Mouse (Mus musculus) embryonic facial prominence, embryonic 11.5 days (tissue): ENCODE data around the gene Ptprc. TPM values are rescaled to one million over a fixed set of nuclear protein-coding genes. Genes with fewer than 3 reads are reported as not detected.

Source experiments
- ATAC-seq: fragments of 200-750 bp; cut with Nextera tagmentation; replicated peaks from 2 replicates; pipeline ENCODE4 v1.8.0; 2017; ENCODE audit warnings: low read depth; ENCODE audit not compliant: insufficient number of reproducible peaks, low FRiP score, low TSS enrichment
- DNase-seq: peaks from one replicate; pipeline ENCODE4 v3.0.0-alpha.2; 2015; ENCODE audit warnings: low spot score
- H3K27ac ChIP-seq: fragments of 300-500 bp; sonication (generic); replicated peaks from 2 replicates; pipeline ENCODE4 v1.5.1; 2014; ENCODE audit warnings: mild to moderate bottlenecking, low read depth, low read length, control low read depth
- H3K27me3 ChIP-seq: fragments of 300-500 bp; sonication (generic); 2 replicates; pipeline ENCODE4 v1.6.1; 2014; ENCODE audit warnings: mild to moderate bottlenecking, low read length, moderate library complexity, mixed read lengths; ENCODE audit not compliant: control insufficient read depth, insufficient read depth
- H3K36me3 ChIP-seq: fragments of 300-500 bp; sonication (generic); replicated peaks from 2 replicates; pipeline ENCODE4 v1.6.1; 2014; ENCODE audit warnings: low read depth, mild to moderate bottlenecking, low read length, moderate library complexity, mixed read lengths; ENCODE audit not compliant: control insufficient read depth, insufficient read depth
- H3K4me1 ChIP-seq: fragments of 300-500 bp; sonication (generic); 2 replicates; pipeline ENCODE4 v1.6.1; 2014; ENCODE audit warnings: low read length, mixed read lengths; ENCODE audit not compliant: control insufficient read depth, insufficient read depth
- H3K4me2 ChIP-seq: fragments of 300-500 bp; sonication (generic); 2 replicates; pipeline ENCODE4 v1.6.1; 2014; ENCODE audit warnings: low read depth, mild to moderate bottlenecking, control low read depth, low read length, moderate library complexity
- H3K4me3 ChIP-seq: fragments of 300-500 bp; sonication (generic); 2 replicates; pipeline ENCODE4 v1.5.1; 2014; ENCODE audit warnings: low read depth, low read length, control low read depth
- H3K9ac ChIP-seq: fragments of 300-500 bp; sonication (generic); replicated peaks from 2 replicates; pipeline ENCODE4 v1.6.1; 2014; ENCODE audit warnings: mild to moderate bottlenecking, control low read depth, low read length
- H3K9me3 ChIP-seq: fragments of 300-500 bp; sonication (generic); replicated peaks from 2 replicates; pipeline ENCODE4 v1.6.1; 2016; ENCODE audit warnings: mild to moderate bottlenecking, low read length, inconsistent platforms, mixed read lengths; ENCODE audit not compliant: control insufficient read depth
- WGBS: fragments of 180-500 bp; shearing (Covaris S2); extraction: QIAGEN DNeasy Blood & Tissue Kit; methylation state at CpG from one replicate; pipeline ENCODE4 v1.1.7; 2014; 5-methylcytosine and 5-hydroxymethylcytosine counted together
- polyA plus RNA-seq: library from polyadenylated mRNA; unstranded; fragments of >200 nt; fragmentation: Nextera tagmentation; extraction: Ambion mirVana; gene quantifications from 2 replicates; pipeline ENCODE4 v1.2.1, GENCODE M21; 2014

Gene Ptprc
- polyA plus RNA-seq, 1 experiment from 2014 or later: 1.3 TPM

- Histone ChIP-seq H3K9ac (no peak overlapping the region), H3K9me3 (no peaks in the 10 kb centered on the region), H3K4me3 (no peak overlapping the region), H3K27ac (no peak overlapping the region), H3K4me2 (no peak overlapping the region), H3K4me1 (no peaks in the 10 kb centered on the region), H3K36me3 (no peaks in the 10 kb centered on the region), H3K27me3 (no peaks in the 10 kb centered on the region)
- WGBS: 0% methylated on average over 1 of the region's 1 CpGs
- ATAC-seq (no peak), DNase-seq (peak; percentile 75)
Observed at GRCm38 (mm10) chr1:138085810-138086209, 89.7 kb downstream of the Ptprc start.

DNA sequence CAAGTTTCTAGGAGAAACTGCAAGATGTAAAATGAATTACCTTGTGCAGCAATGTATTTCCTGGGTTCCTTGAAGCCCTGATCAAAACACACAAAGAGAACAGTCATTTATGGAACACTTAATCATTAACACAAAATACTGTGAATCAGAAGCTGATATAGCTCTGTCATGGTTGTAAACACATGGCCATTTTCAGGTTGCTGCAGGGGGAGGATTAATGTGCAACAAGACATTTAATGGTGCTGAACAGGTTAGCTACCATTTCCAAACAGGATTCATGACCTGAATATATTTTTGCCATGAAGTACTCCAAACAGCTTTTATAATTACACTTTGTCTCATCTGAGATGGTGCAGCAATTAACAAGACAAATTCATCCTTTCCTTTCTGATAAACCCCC is 91.8 kb downstream of the Ptprc start:
- no peaks in the 10 kb centered on the region for H3K4me1 ChIP-seq

GRCm38 (mm10) chr1:138080308-138080707 is 95.2 kb downstream of the Ptprc start:
- H3K27me3 ChIP-seq: no peaks in the 10 kb centered on the region
- H3K36me3 ChIP-seq: no peaks in the 10 kb centered on the region
- no peaks in the 10 kb centered on the region for H3K9me3 ChIP-seq
- no peaks in the 10 kb centered on the region for H3K4me1 ChIP-seq
- DNase-seq: no peak
- WGBS: 91% methylated on average over 1 of the region's 1 CpGs
- no peak overlapping the region for H3K27ac ChIP-seq
- H3K9ac ChIP-seq: no peak overlapping the region
- ATAC-seq: no peak
- H3K4me3 ChIP-seq: no peak overlapping the region
- no peak overlapping the region for H3K4me2 ChIP-seq

More for the DNA sequence above, 91.8 kb downstream of the Ptprc start:
- Histone ChIP-seq H3K9ac (no peak overlapping the region), H3K4me3 (no peak overlapping the region), H3K36me3 (no peaks in the 10 kb centered on the region), H3K4me2 (no peak overlapping the region), H3K27ac (no peak overlapping the region), H3K27me3 (no peaks in the 10 kb centered on the region), H3K9me3 (no peaks in the 10 kb centered on the region)
- DNase-seq (no peak), ATAC-seq (no peak)

- Histone ChIP-seq H3K4me1 (no peaks in the 10 kb centered on the region), H3K9me3 (no peaks in the 10 kb centered on the region), H3K36me3 (no peaks in the 10 kb centered on the region), H3K9ac (no peak overlapping the region), H3K27me3 (no peaks in the 10 kb centered on the region), H3K4me3 (no peak overlapping the region), H3K4me2 (no peak overlapping the region), H3K27ac (no peak overlapping the region)
- DNase-seq (peak; percentile 93), ATAC-seq (peak; percentile 59; the same call in 1 of the 2 replicates)
- WGBS: 38% methylated on average over 10 of the region's 10 CpGs
Observed at GRCm38 (mm10) chr1:138044196-138044945, 131.1 kb downstream of the Ptprc start.

GRCm38 (mm10) chr1:138040556-138040955 is 135.0 kb downstream of the Ptprc start:
- Histone ChIP-seq H3K27ac (no peak overlapping the region), H3K4me2 (no peak overlapping the region), H3K4me3 (no peak overlapping the region), H3K9ac (no peak overlapping the region), H3K9me3 (no peaks in the 10 kb centered on the region), H3K36me3 (no peaks in the 10 kb centered on the region), H3K27me3 (no peaks in the 10 kb centered on the region), H3K4me1 (peaks cover 3% of the 10 kb centered on the region; the same call in 1 of the 2 replicates)
- ATAC-seq (no peak), DNase-seq (no peak)
- 40% methylated on average over 5 of the region's 5 CpGs for WGBS

- 20% methylated on average over 1 of the region's 1 CpGs for WGBS
- DNase-seq: no peak
- ATAC-seq: no peak
- Histone ChIP-seq H3K4me1 (peaks cover 3% of the 10 kb centered on the region; the same call in 1 of the 2 replicates), H3K9ac (no peak overlapping the region), H3K4me3 (no peak overlapping the region), H3K4me2 (no peak overlapping the region), H3K36me3 (no peaks in the 10 kb centered on the region), H3K27ac (no peak overlapping the region), H3K9me3 (no peaks in the 10 kb centered on the region), H3K27me3 (no peaks in the 10 kb centered on the region)
Observed at GRCm38 (mm10) chr1:138039201-138039600, 136.3 kb downstream of the Ptprc start.

GRCm38 (mm10) chr1:138037484-138037883 is 138.0 kb downstream of the Ptprc start:
- DNase-seq: no peak

DNA sequence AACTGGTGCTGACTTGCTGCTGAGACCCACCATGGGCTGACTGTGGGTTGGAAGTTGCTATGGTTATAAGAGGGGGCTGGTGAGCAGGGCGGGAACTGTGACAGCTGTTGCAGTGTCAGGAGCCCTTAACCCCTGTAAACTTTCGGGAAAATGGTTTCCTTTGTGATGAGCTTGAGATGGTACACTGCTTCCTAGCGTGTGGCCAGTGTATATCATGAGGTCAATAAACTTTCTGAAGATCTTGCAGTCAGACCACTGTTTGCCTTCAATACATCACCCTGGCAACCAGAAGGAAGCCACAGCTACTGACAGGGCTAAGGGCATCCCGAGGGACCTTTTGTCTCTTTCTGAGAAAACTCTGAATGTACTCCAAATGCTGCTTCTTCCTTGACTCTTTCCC is 145.9 kb downstream of the Ptprc start:
- Histone ChIP-seq H3K4me1 (no peaks in the 10 kb centered on the region), H3K27me3 (no peaks in the 10 kb centered on the region), H3K9me3 (no peaks in the 10 kb centered on the region), H3K36me3 (no peaks in the 10 kb centered on the region), H3K9ac (no peak overlapping the region), H3K4me2 (no peak overlapping the region), H3K27ac (no peak overlapping the region), H3K4me3 (no peak overlapping the region)
- no peak; the same call in 1 of the 2 replicates for ATAC-seq
- 44% methylated on average over 4 of the region's 4 CpGs for WGBS
- DNase-seq: no peak

More at GRCm38 (mm10) chr1:138037484-138037883, 138.0 kb downstream of the Ptprc start:
- Histone ChIP-seq H3K9ac (no peak overlapping the region; the same call in 1 of the 2 replicates), H3K4me3 (no peak overlapping the region), H3K27ac (no peak overlapping the region), H3K9me3 (no peaks in the 10 kb centered on the region), H3K4me2 (no peak overlapping the region), H3K36me3 (no peaks in the 10 kb centered on the region), H3K4me1 (peaks cover 3% of the 10 kb centered on the region; the same call in 1 of the 2 replicates), H3K27me3 (no peaks in the 10 kb centered on the region)
- no peak for ATAC-seq
- 34% methylated on average over 5 of the region's 5 CpGs for WGBS
